Mouse (Mus musculus) CH12.LX (cell line): Measurements from ENCODE around the gene Ccdc157. TPM values are rescaled to one million over a fixed set of nuclear protein-coding genes. Genes with fewer than 3 reads are reported as not detected.

Experiments used
- DNase-seq: peaks from one replicate; pipeline ENCODE4 v3.0.0-alpha.2; 2013; ENCODE audit errors: extremely low read depth
- H3K27ac ChIP-seq: 2 replicates; pipeline ENCODE4 v1.5.1; 2012; ENCODE audit warnings: low read depth, mild to moderate bottlenecking, control low read depth, moderate library complexity; ENCODE audit not compliant: insufficient read depth
- H3K27me3 ChIP-seq: replicated peaks from 2 replicates; pipeline ENCODE3; 2012; ENCODE audit warnings: inconsistent platforms
- H3K36me3 ChIP-seq, 2 experiments: replicated peaks in 1 of 2; 2 replicates each; pipeline versions ENCODE3 to v1.6.1; 2012; ENCODE audit warnings: inconsistent platforms in 1 of 2, low read length in 1 of 2, mild to moderate bottlenecking in 1 of 2, mixed read lengths in 1 of 2, moderate library complexity in 1 of 2; ENCODE audit not compliant: control insufficient read depth in 1 of 2, insufficient read depth in 1 of 2
- H3K4me1 ChIP-seq, 2 experiments: 2 replicates each; pipeline ENCODE4 v1.6.1; 2012; ENCODE audit warnings: inconsistent platforms in 1 of 2, moderate library complexity in 1 of 2; ENCODE audit not compliant: insufficient read depth in 2 of 2, control insufficient read depth in 1 of 2
- H3K4me2 ChIP-seq: 2 replicates; pipeline ENCODE4 v1.6.1; 2012; ENCODE audit warnings: low read depth, mild to moderate bottlenecking, control low read depth; ENCODE audit not compliant: poor library complexity, insufficient read depth, severe bottlenecking
- H3K4me3 ChIP-seq, 3 experiments: fragments of 150-350 bp in 1 of 3; sonication (generic) in 1 of 3; replicated peaks in 1 of 3; 2 replicates each; pipeline versions ENCODE3 to v1.5.1; 2011 to 2012; ENCODE audit warnings: low read depth in 2 of 3, low read length in 2 of 3, mild to moderate bottlenecking in 2 of 3, moderate library complexity in 2 of 3, control low read depth in 1 of 3, improper control_type of control experiment in 1 of 3, inconsistent platforms in 1 of 3, mixed read lengths in 1 of 3; ENCODE audit not compliant: poor library complexity in 1 of 3
- H3K79me2 ChIP-seq: replicated peaks from 2 replicates; pipeline ENCODE4 v1.6.1; 2012; ENCODE audit warnings: mild to moderate bottlenecking, moderate library complexity; ENCODE audit not compliant: control insufficient read depth, poor library complexity, insufficient read depth, severe bottlenecking; ENCODE audit errors: extremely low read depth
- H3K9ac ChIP-seq: 2 replicates; pipeline ENCODE4 v1.6.1; 2012; ENCODE audit warnings: low read depth, mild to moderate bottlenecking, control low read depth, moderate library complexity; ENCODE audit not compliant: insufficient read depth
- H3K9me3 ChIP-seq: replicated peaks from 2 replicates; pipeline ENCODE3; 2012; ENCODE audit warnings: low read length, inconsistent platforms, mixed read lengths
- BHLHE40 ChIP-seq: IDR thresholded peaks from 2 replicates; pipeline ENCODE4 v1.6.1; 2011; ENCODE audit warnings: mild to moderate bottlenecking, low read depth, low read length, improper control_type of control experiment
- CHD1 ChIP-seq: IDR thresholded peaks from 2 replicates; pipeline ENCODE4 v1.6.1; 2012; ENCODE audit warnings: low read depth, low read length, improper control_type of control experiment, inconsistent platforms
- CTCF ChIP-seq, 2 experiments: IDR thresholded peaks in 1 of 2; conservative IDR thresholded peaks in 1 of 2; 2 replicates each; pipeline ENCODE4 v1.5.1; 2011 to 2012; ENCODE audit warnings: low read depth in 2 of 2, low read length in 2 of 2, improper control_type of control experiment in 1 of 2, inconsistent platforms in 1 of 2, mild to moderate bottlenecking in 1 of 2, moderate library complexity in 1 of 2
- E2F4 ChIP-seq: IDR thresholded peaks from 2 replicates; pipeline ENCODE4 v1.6.1; 2011; ENCODE audit warnings: low read depth, low read length, improper control_type of control experiment; ENCODE audit not compliant: insufficient replicate concordance
- ELF1 ChIP-seq: IDR thresholded peaks from 2 replicates; pipeline ENCODE4 v1.6.1; 2014; ENCODE audit warnings: low read depth, mild to moderate bottlenecking, inconsistent platforms, low read length, improper control_type of control experiment
- EP300 ChIP-seq: IDR thresholded peaks from 2 replicates; pipeline ENCODE4 v1.6.1; 2011; ENCODE audit warnings: low read length, improper control_type of control experiment
- ETS1 ChIP-seq: conservative IDR thresholded peaks from 2 replicates; pipeline ENCODE4 v1.6.1; 2012; ENCODE audit warnings: low read depth, mild to moderate bottlenecking, inconsistent platforms, low read length, improper control_type of control experiment, moderate library complexity
- GABPA ChIP-seq: IDR thresholded peaks from 2 replicates; pipeline ENCODE4 v1.6.1; 2012; ENCODE audit warnings: low read depth, low read length, improper control_type of control experiment, inconsistent platforms; ENCODE audit not compliant: insufficient replicate concordance
- HCFC1 ChIP-seq: IDR thresholded peaks from 2 replicates; pipeline ENCODE4 v1.6.1; 2012; ENCODE audit warnings: low read depth, mild to moderate bottlenecking, inconsistent platforms, low read length, improper control_type of control experiment
- IRF4 ChIP-seq: IDR thresholded peaks from 2 replicates; pipeline ENCODE4 v1.6.1; 2014; ENCODE audit warnings: low read depth, mild to moderate bottlenecking, inconsistent platforms, low read length, improper control_type of control experiment
- JUN ChIP-seq: IDR thresholded peaks from 2 replicates; pipeline ENCODE4 v1.6.1; 2011; ENCODE audit warnings: low read depth, mild to moderate bottlenecking, low read length, improper control_type of control experiment, moderate library complexity; ENCODE audit not compliant: insufficient read depth
- JUND ChIP-seq: conservative IDR thresholded peaks from 2 replicates; pipeline ENCODE4 v1.6.1; 2011; ENCODE audit warnings: low read depth, low read length, improper control_type of control experiment
- KAT2A ChIP-seq: IDR thresholded peaks from 2 replicates; pipeline ENCODE4 v1.6.1; 2012; ENCODE audit warnings: low read length, improper control_type of control experiment, inconsistent platforms; ENCODE audit not compliant: insufficient replicate concordance
- MAFK ChIP-seq: IDR thresholded peaks from 2 replicates; pipeline ENCODE4 v1.6.1; 2011; ENCODE audit warnings: low read length, improper control_type of control experiment; ENCODE audit not compliant: insufficient replicate concordance
- MAX ChIP-seq: IDR thresholded peaks from 2 replicates; pipeline ENCODE4 v1.6.1; 2011; ENCODE audit warnings: low read length, improper control_type of control experiment
- MAZ ChIP-seq: IDR thresholded peaks from 2 replicates; pipeline ENCODE4 v1.6.1; 2012; ENCODE audit warnings: low read depth, mild to moderate bottlenecking, inconsistent platforms, low read length, improper control_type of control experiment, moderate library complexity
- MEF2A ChIP-seq: IDR thresholded peaks from 2 replicates; pipeline ENCODE4 v1.6.1; 2014; ENCODE audit warnings: low read depth, mild to moderate bottlenecking, inconsistent platforms, low read length, improper control_type of control experiment, borderline replicate concordance
- MXI1 ChIP-seq: IDR thresholded peaks from 2 replicates; pipeline ENCODE4 v1.6.1; 2011; ENCODE audit warnings: mild to moderate bottlenecking, low read depth, low read length, improper control_type of control experiment
- MYC ChIP-seq: IDR thresholded peaks from 2 replicates; pipeline ENCODE4 v1.6.1; 2011; ENCODE audit warnings: low read depth, mild to moderate bottlenecking, improper control_type of control experiment, low read length
- NELFE ChIP-seq: IDR thresholded peaks from 2 replicates; pipeline ENCODE4 v1.6.1; 2011; ENCODE audit warnings: low read depth, low read length, improper control_type of control experiment
- NRF1 ChIP-seq: IDR thresholded peaks from 2 replicates; pipeline ENCODE4 v1.6.1; 2014; ENCODE audit warnings: low read depth, mild to moderate bottlenecking, inconsistent platforms, low read length, improper control_type of control experiment, moderate library complexity
- PAX5 ChIP-seq: IDR thresholded peaks from 2 replicates; pipeline ENCODE4 v1.6.1; 2012; ENCODE audit warnings: low read length, inconsistent platforms, mixed read lengths
- POLR2A ChIP-seq: IDR thresholded peaks from 2 replicates; pipeline ENCODE4 v1.6.1; 2011; ENCODE audit warnings: low read depth, mild to moderate bottlenecking, improper control_type of control experiment, low read length
- POLR2AphosphoS2 ChIP-seq: IDR thresholded peaks from 2 replicates; pipeline ENCODE4 v1.6.1; 2011; ENCODE audit warnings: low read depth, low read length, improper control_type of control experiment
- RAD21 ChIP-seq: IDR thresholded peaks from 2 replicates; pipeline ENCODE4 v1.6.1; 2011; ENCODE audit warnings: low read depth, mild to moderate bottlenecking, low read length, improper control_type of control experiment, moderate library complexity
- RCOR1 ChIP-seq: conservative IDR thresholded peaks from 2 replicates; pipeline ENCODE4 v1.6.1; 2012; ENCODE audit warnings: low read depth, mild to moderate bottlenecking, inconsistent platforms, low read length, improper control_type of control experiment
- SIN3A ChIP-seq: IDR thresholded peaks from 2 replicates; pipeline ENCODE4 v1.6.1; 2012; ENCODE audit warnings: low read length, improper control_type of control experiment, inconsistent platforms
- SMC3 ChIP-seq: IDR thresholded peaks from 2 replicates; pipeline ENCODE4 v1.6.1; 2011; ENCODE audit warnings: low read depth, low read length, improper control_type of control experiment
- TBP ChIP-seq: conservative IDR thresholded peaks from 2 replicates; pipeline ENCODE4 v1.6.1; 2011; ENCODE audit warnings: low read depth, low read length, improper control_type of control experiment
- TCF12 ChIP-seq: IDR thresholded peaks from 2 replicates; pipeline ENCODE4 v1.6.1; 2014; ENCODE audit warnings: low read depth, mild to moderate bottlenecking, inconsistent platforms, low read length, improper control_type of control experiment
- UBTF ChIP-seq: IDR thresholded peaks from 2 replicates; pipeline ENCODE4 v1.6.1; 2012; ENCODE audit warnings: low read depth, mild to moderate bottlenecking, inconsistent platforms, low read length, improper control_type of control experiment, moderate library complexity
- USF1 ChIP-seq: IDR thresholded peaks from 2 replicates; pipeline ENCODE4 v1.6.1; 2014; ENCODE audit warnings: low read depth, mild to moderate bottlenecking, inconsistent platforms, low read length, improper control_type of control experiment
- USF2 ChIP-seq: conservative IDR thresholded peaks from 2 replicates; pipeline ENCODE4 v1.6.1; 2011; ENCODE audit warnings: low read depth, low read length, improper control_type of control experiment
- ZC3H11A ChIP-seq: IDR thresholded peaks from 2 replicates; pipeline ENCODE4 v1.6.1; 2012; ENCODE audit warnings: low read depth, mild to moderate bottlenecking, inconsistent platforms, low read length, improper control_type of control experiment
- ZKSCAN1 ChIP-seq: IDR thresholded peaks from 2 replicates; pipeline ENCODE4 v1.6.1; 2012; ENCODE audit warnings: low read depth, inconsistent platforms, low read length, improper control_type of control experiment, borderline replicate concordance
- ZMIZ1 ChIP-seq: IDR thresholded peaks from 2 replicates; pipeline ENCODE4 v1.6.1; 2012; ENCODE audit warnings: low read depth, mild to moderate bottlenecking, inconsistent platforms, low read length, improper control_type of control experiment
- ZNF384 ChIP-seq: IDR thresholded peaks from 2 replicates; pipeline ENCODE4 v1.6.1; 2012; ENCODE audit warnings: low read depth, low read length, improper control_type of control experiment, inconsistent platforms
- dilution Hi-C: fragments of 300-500 bp; cut with MboI; formaldehyde crosslinking; loops from 2 replicates; pipeline ENCODE4 v1.14.3; 2020; ENCODE audit warnings: low sequenced_read_pairs; ENCODE audit not compliant: extremely low pct_unique_long_range_greater_than_20kb, extremely low pct_ligation_motif_present
- in situ Hi-C: fragments of 300-500 bp; cut with MboI; formaldehyde crosslinking; loops from 3 replicates; pipeline ENCODE4 v1.14.3; 2019; ENCODE audit warnings: low sequenced_read_pairs, low pct_ligation_motif_present, low pct_unique_long_range_greater_than_20kb, mixed read lengths
- polyA plus RNA-seq: library from polyadenylated mRNA; unstranded; fragments of >175 nt; gene quantifications from 2 replicates; pipeline ENCODE4 v1.2.1, GENCODE M21; 2012; ENCODE audit warnings: low read depth; ENCODE audit not compliant: insufficient read length
- total RNA-seq, 2 experiments: library from RNA; depleted of rRNA; stranded (reverse); fragments of 300-350 nt in 1 of 2; fragments of >200 nt in 1 of 2; gene quantifications; 2 replicates each; pipeline ENCODE4 v1.2.3; 2012 to 2014

Ccdc157 gene
- total and polyA plus RNA-seq, 3 experiments: 2.3 to 4.4 (median 4.0) TPM

- H3K4me2 ChIP-seq: peak within 1 kb of the TSS; percentile 78
- H3K27ac ChIP-seq: peak within 1 kb of the TSS; percentile 60
- peak within 1 kb of the TSS; percentile 56 for H3K9ac ChIP-seq
- peak within 1 kb of the TSS; percentile 67 to 68 (median 68) for H3K4me3 ChIP-seq
- peaks cover 16% of the 10 kb centered on the region for H3K9me3 ChIP-seq
- dilution Hi-C loops (no loop called here), in situ Hi-C loops (no loop called here)
- DNase-seq: peak; percentile 68
- H3K79me2 ChIP-seq: no peaks in the 10 kb centered on the region
- H3K4me1 ChIP-seq: peaks cover 11 to 30% of the 10 kb centered on the region in 2 experiments
- H3K36me3 ChIP-seq: peaks cover 23 to 58% of the 10 kb centered on the region in 2 experiments
- no peaks in the 10 kb centered on the region for H3K27me3 ChIP-seq
- TF ChIP-seq TBP (no peak; the same call in 1 of the 2 replicates), CHD1 (0 out of 2 replicates have a peak, but pooled peaks have one; percentile 18), PAX5 (no peak), POLR2A (peak; percentile 69), MAX (peak; percentile 86), GABPA (no peak), MYC (peak; percentile 82), TCF12 (peak; percentile 49; the same call in 1 of the 2 replicates), ETS1 (no peak), USF1 (peak; percentile 51), ZMIZ1 (peak; percentile 65; the same call in 1 of the 2 replicates), IRF4 (no peak), NELFE (peak; percentile 46; the same call in 1 of the 2 replicates), UBTF (0 out of 2 replicates have a peak, but pooled peaks have one; percentile 36), SMC3 (no peak), MXI1 (peak; percentile 96), MEF2A (peak; percentile 6; the same call in 1 of the 2 replicates), RAD21 (no peak; the same call in 1 of the 2 replicates), MAZ (peak; percentile 73; the same call in 1 of the 2 replicates), NRF1 (no peak), POLR2AphosphoS2 (no peak), CTCF (conservative IDR thresholded peaks at IDR 0.05 in 1 of 2, IDR thresholded peaks at IDR 0.05 in 1 of 2; ENCODE audit: low read depth in 2 of 2, low read length in 2 of 2) (peak in 1 of 2 experiments; percentile 48; a peak in 2 of 4 replicates), JUN (no peak), JUND (no peak), ZKSCAN1 (no peak), ZNF384 (no peak), USF2 (peak; percentile 26), MAFK (no peak), HCFC1 (peak; percentile 58), ELF1 (peak; percentile 32; the same call in 1 of the 2 replicates), EP300 (peak; percentile 24; the same call in 1 of the 2 replicates), ZC3H11A (no peak), KAT2A (no peak), SIN3A (peak; percentile 92), RCOR1 (no peak), BHLHE40 (0 out of 2 replicates have a peak, but pooled peaks have one; percentile 14), E2F4 (peak; percentile 57; the same call in 1 of the 2 replicates)
Observed at GRCm38 (mm10) chr11:4095171-4096053, 64.7 kb downstream of the Ccdc157 start, which contains the start of gene Mtfp1. Mtfp1 (minus strand) TSS chr11:4095445.
